Mouse (Mus musculus) hindbrain, embryonic 12.5 days (tissue): ENCODE data around the gene Sh2d3c. TPM values are rescaled to one million over a fixed set of nuclear protein-coding genes. Genes with fewer than 3 reads are reported as not detected.

Experiments used
- ATAC-seq: fragments of 200-750 bp; cut with Nextera tagmentation; 2 replicates; pipeline ENCODE4 v1.8.0; 2017; ENCODE audit warnings: moderate TSS enrichment; ENCODE audit not compliant: low FRiP score
- H3K27ac ChIP-seq: fragments of 300-500 bp; sonication (generic); 2 replicates; pipeline ENCODE4 v1.5.1; 2016; ENCODE audit warnings: mild to moderate bottlenecking
- H3K27me3 ChIP-seq: fragments of 300-500 bp; sonication (generic); 2 replicates; pipeline ENCODE4 v1.6.1; 2016; ENCODE audit warnings: mild to moderate bottlenecking
- H3K36me3 ChIP-seq: fragments of 300-500 bp; sonication (generic); 2 replicates; pipeline ENCODE4 v1.6.1; 2016; ENCODE audit warnings: mild to moderate bottlenecking
- H3K4me1 ChIP-seq: fragments of 300-500 bp; sonication (generic); 2 replicates; pipeline ENCODE4 v1.6.1; 2016
- H3K4me2 ChIP-seq: fragments of 300-500 bp; sonication (generic); replicated peaks from 2 replicates; pipeline ENCODE4 v1.6.1; 2016; ENCODE audit warnings: mild to moderate bottlenecking
- H3K4me3 ChIP-seq: fragments of 300-500 bp; sonication (generic); 2 replicates; pipeline ENCODE4 v1.5.1; 2016; ENCODE audit warnings: mild to moderate bottlenecking
- H3K9ac ChIP-seq: fragments of 300-500 bp; sonication (generic); 2 replicates; pipeline ENCODE4 v1.6.1; 2016; ENCODE audit warnings: mild to moderate bottlenecking, moderate library complexity
- H3K9me3 ChIP-seq: fragments of 300-500 bp; sonication (generic); replicated peaks from 2 replicates; pipeline ENCODE4 v1.6.1; 2016; ENCODE audit warnings: mild to moderate bottlenecking
- WGBS: fragments of 180-500 bp; shearing (Covaris S2); methylation state at CpG from one replicate; pipeline ENCODE4 v1.1.7; 2016; 5-methylcytosine and 5-hydroxymethylcytosine counted together
- polyA plus RNA-seq: library from polyadenylated mRNA; unstranded; fragments of >200 nt; fragmentation: Nextera tagmentation; extraction: Ambion mirVana; gene quantifications from 2 replicates; pipeline ENCODE4 v1.2.1, GENCODE M21; 2016

The Sh2d3c gene
- polyA plus RNA-seq, 1 experiment from 2014 or later, result 33.5 TPM

DNA sequence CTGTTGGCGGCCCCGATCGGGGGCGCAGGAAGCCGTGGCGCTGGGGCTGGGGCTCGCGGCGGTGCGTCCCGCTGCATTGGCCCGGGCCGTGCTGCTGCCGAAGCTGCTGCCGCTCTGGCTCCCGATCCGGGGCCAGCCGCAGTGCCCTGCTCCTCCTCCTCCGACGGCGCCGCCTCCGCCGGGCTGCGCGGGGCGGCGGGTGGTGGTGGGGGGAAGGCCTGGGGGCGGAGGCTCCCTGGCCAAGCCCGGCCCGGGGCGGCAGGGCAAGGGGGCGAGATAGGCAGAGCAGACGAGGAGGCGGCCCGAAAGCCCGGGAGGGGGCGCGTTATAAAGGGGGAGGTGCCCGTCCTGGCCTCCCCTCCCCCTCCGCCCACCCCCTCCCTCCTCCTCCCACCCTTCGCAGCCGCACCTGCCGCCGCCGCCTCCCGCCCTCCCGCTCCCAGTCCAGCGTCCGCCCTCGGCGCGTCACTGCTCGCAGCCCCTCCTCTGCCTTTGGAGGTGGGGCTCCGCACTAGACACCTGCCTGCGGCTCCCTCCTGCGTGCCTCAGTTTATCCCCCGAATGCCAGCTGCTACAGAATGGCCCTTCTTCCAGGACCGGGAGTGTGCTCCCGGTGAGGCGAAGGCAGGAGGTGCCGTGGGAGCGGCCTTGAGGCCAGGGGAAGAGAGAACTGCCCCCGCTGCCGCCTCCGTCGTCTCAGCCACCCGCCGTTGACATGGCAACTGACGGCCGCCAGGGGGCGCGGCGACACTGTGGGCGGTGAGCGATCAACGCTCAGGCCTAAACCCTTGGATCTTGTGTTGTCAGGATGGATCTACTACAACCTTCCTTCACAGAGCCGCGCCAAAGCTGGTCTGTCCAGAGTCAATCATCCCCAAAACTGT, 7.7 kb upstream of the Sh2d3c start, which contains the start of gene Cdk9:
Gene Cdk9, minus strand, starts transcription at position 143 of the 884 bp plus-strand sequence.
- Histone ChIP-seq H3K4me1 (peaks cover 22% of the 10 kb centered on the region), H3K27me3 (no peaks in the 10 kb centered on the region), H3K27ac (peak within 1 kb of the TSS; percentile 99), H3K9me3 (no peaks in the 10 kb centered on the region), H3K36me3 (peaks cover 24% of the 10 kb centered on the region), H3K4me3 (peak within 1 kb of the TSS; percentile 93), H3K4me2 (peak within 1 kb of the TSS; percentile 97), H3K9ac (peak within 1 kb of the TSS; percentile 94)
- under 1% methylated on average over 44 of the region's 79 CpGs for WGBS
- peak; percentile 82 for ATAC-seq

DNA sequence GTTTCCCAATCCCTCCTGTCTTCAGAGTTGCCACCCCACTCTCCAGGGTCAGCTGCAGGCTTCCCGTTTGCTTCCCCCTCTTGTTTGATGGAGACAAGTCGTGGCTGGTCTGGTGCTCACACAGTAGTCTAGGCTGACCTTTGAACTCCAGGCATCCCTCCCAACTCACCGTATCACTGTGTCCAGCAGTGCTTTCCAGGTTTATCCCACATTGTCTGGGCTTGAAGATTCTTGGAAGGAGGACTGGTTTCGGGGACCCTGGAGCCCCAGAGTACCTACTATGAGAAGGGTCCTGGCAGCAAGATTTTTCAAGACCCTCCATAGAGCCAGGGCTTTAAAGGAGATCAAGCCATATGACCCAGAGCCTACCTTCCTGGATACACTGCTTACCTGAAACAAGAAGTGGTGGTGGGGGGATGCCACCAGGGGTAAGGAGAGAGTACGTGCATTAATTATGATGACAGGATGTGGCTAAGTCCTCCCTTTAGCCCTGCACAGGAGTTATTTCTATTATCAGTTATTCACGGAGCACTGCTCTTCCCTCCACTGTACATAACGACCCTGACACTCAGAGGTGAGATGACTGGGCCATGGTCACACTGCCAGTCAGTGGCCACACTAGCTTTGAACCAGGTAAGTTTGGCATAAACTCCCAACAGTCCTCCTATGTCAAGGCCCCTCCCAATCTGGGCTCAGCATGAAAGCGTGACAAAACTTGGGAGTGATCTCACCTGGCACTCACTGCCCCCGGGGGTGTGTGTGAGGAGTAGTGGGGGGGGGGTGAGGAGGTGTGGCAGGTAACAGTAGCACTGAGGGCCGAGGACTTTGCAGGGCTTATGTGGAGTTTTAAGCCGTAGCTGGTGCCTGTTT, 6.5 kb upstream of the Sh2d3c start:
- Histone ChIP-seq H3K4me3 (no peak overlapping the region), H3K9ac (no peak overlapping the region), H3K27ac (peak overlapping the region; percentile 99), H3K9me3 (no peaks in the 10 kb centered on the region), H3K4me2 (peak overlapping the region; percentile 97), H3K36me3 (peaks cover 13% of the 10 kb centered on the region), H3K27me3 (no peaks in the 10 kb centered on the region), H3K4me1 (peaks cover 24% of the 10 kb centered on the region)
- WGBS, result 60% methylated on average over 11 of the region's 11 CpGs
- no peak for ATAC-seq

DNA sequence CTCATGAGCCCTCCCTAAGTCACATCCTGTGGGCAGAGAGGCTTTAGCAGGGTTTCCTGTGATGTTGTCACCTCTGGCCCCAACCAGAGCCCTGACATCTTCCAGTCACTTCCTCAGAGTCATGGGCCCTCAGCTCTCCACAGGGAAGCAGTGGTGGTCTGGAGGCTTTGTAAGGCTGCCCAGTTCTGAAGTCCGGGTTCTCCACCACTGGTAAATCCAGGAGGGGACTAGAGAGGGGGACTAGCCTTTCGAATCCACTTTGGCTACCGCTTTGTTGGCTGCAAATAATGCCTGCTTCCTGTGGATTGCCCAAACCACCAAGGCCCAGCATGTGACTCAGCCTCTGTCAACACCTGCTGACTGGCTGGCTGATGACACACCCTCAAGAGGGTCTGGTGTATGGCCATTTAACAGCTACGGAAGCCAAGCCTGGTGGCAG, 5.8 kb upstream of the Sh2d3c start:
- H3K36me3 ChIP-seq, result peaks cover 7% of the 10 kb centered on the region
- no peak overlapping the region for H3K9ac ChIP-seq
- H3K27ac ChIP-seq, result no peak overlapping the region
- peaks cover 24% of the 10 kb centered on the region for H3K4me1 ChIP-seq
- no peak overlapping the region for H3K4me3 ChIP-seq
- ATAC-seq, result no peak
- H3K9me3 ChIP-seq, result no peaks in the 10 kb centered on the region
- 54% methylated on average over 4 of the region's 4 CpGs for WGBS
- no peaks in the 10 kb centered on the region for H3K27me3 ChIP-seq
- no peak overlapping the region for H3K4me2 ChIP-seq

DNA sequence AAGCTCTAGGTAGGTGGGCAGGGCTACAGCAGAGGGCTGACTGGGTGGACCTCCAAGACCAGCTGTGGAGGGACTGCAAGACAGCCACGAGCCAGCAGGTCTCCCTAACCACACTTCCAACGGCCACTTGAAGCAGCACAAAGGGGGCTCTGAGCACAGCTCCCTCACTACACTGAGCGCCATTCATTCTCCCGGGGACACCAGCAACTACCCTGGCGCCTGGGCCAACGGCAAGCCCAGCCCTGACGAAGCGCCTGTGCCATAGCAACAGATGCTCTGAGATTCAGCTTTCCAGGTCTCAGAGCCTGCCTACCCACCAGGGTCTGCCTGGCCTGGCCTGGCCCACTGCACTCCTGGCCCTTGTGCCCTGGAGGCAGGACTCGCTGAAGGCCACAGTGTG, 2.1 kb upstream of the Sh2d3c start:
- ATAC-seq, result no peak
- no peak overlapping the region for H3K4me2 ChIP-seq
- H3K36me3 ChIP-seq, result no peaks in the 10 kb centered on the region
- peak overlapping the region; percentile 52; the same call in 1 of the 2 replicates for H3K27ac ChIP-seq
- WGBS, result 35% methylated on average over 9 of the region's 9 CpGs
- no peaks in the 10 kb centered on the region for H3K27me3 ChIP-seq
- no peak overlapping the region for H3K4me3 ChIP-seq
- H3K4me1 ChIP-seq, result peaks cover 27% of the 10 kb centered on the region
- H3K9me3 ChIP-seq, result no peaks in the 10 kb centered on the region
- H3K9ac ChIP-seq, result 0 out of 2 replicates have a peak overlapping the region, but pooled peaks have one; percentile 4

DNA sequence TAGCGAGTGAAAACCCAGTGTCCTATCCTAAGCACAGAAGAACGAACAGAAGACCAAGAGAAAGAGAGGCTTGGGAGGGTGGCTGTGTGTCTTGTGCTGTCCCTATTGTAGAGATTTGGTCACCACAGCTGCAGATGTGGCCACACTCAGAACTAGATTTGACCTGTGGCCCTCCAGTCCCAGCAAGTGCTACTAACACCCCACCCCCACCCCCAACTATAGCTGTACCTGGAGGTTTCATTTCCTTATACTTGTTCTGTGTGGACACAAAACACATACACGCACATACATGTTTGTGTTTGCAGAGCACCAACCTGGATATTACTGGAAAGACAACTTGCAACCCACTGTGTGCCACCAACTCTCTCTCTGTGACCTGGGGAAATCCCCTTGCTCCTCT, 802 bp upstream of the Sh2d3c start:
- no peak overlapping the region for H3K4me3 ChIP-seq
- no peaks in the 10 kb centered on the region for H3K27me3 ChIP-seq
- 93% methylated on average over 3 of the region's 3 CpGs for WGBS
- peaks cover 17% of the 10 kb centered on the region for H3K4me1 ChIP-seq
- H3K9ac ChIP-seq, result no peak overlapping the region
- H3K36me3 ChIP-seq, result no peaks in the 10 kb centered on the region
- H3K27ac ChIP-seq, result no peak overlapping the region
- no peaks in the 10 kb centered on the region for H3K9me3 ChIP-seq
- no peak overlapping the region for H3K4me2 ChIP-seq
- no peak for ATAC-seq

DNA sequence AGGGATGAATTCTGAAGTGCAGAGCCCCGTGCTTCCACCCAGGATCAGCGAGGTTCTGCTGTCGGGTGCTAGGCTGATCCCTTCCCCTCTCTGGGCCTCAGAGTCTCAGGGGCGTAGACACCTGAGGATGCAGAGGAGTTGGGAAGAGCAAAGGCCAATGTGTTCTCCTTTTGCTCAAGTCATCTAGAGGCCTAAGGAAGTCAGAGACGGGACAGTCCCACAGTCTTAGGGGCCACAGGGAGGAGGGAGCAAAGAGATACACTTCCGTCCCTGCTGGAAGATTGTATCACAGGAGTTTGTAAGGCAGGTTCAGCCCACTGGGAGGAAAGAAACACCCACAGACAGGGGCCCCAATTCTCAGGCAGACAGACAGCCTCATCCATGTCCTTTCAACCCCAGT, 1.2 kb downstream of the Sh2d3c start:
- Histone ChIP-seq H3K4me3 (no peak overlapping the region), H3K36me3 (no peaks in the 10 kb centered on the region), H3K4me1 (peaks cover 19% of the 10 kb centered on the region), H3K4me2 (no peak overlapping the region), H3K9ac (no peak overlapping the region), H3K27ac (no peak overlapping the region), H3K9me3 (no peaks in the 10 kb centered on the region), H3K27me3 (no peaks in the 10 kb centered on the region)
- WGBS, result 63% methylated on average over 6 of the region's 6 CpGs
- no peak for ATAC-seq

DNA sequence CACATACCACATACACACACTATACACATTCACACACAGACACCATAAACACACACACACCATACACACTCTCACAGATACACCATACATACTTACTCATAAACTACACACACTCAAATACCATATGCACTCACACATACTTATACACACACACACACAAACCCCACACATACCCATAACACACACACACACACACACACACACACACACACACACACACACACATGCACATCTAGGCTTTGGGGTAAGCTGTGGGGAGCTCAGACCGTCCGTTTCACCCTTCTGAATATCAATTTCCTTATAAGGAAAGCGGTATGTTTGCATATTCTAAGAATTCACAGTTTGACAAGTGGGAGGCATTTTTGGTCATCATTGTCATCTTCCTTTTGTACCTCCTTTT, 1.7 kb downstream of the Sh2d3c start:
- Histone ChIP-seq H3K27me3 (no peaks in the 10 kb centered on the region), H3K9me3 (no peaks in the 10 kb centered on the region), H3K9ac (no peak overlapping the region), H3K4me2 (no peak overlapping the region), H3K36me3 (no peaks in the 10 kb centered on the region), H3K4me3 (no peak overlapping the region), H3K27ac (no peak overlapping the region), H3K4me1 (peaks cover 20% of the 10 kb centered on the region)
- no peak for ATAC-seq
- 84% methylated on average over 3 of the region's 3 CpGs for WGBS

DNA sequence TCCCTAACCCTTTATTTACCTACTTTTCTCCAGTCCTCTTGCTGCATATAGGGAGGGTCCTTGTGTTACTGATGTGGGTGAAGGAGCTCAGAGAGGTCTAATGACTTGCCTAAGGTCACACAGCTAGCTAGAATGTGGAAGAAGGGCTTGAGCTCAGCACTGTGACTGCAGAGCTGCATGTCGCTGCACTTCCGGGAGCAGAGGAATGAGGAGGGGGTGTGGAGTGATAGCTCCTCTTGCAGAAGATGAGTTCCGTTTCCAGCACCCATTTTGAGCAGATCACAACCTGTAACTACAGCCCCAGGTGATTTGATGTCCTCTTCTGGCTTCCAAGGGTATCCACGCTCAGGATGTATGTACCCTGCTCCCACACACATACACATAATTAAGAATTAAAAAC, 3.3 kb downstream of the Sh2d3c start:
- no peak overlapping the region for H3K27ac ChIP-seq
- H3K4me2 ChIP-seq, result no peak overlapping the region
- H3K9me3 ChIP-seq, result no peaks in the 10 kb centered on the region
- 82% methylated on average over 4 of the region's 4 CpGs for WGBS
- ATAC-seq, result no peak
- H3K36me3 ChIP-seq, result no peaks in the 10 kb centered on the region
- no peaks in the 10 kb centered on the region for H3K27me3 ChIP-seq
- H3K4me1 ChIP-seq, result peaks cover 17% of the 10 kb centered on the region
- no peak overlapping the region for H3K4me3 ChIP-seq
- H3K9ac ChIP-seq, result no peak overlapping the region

DNA sequence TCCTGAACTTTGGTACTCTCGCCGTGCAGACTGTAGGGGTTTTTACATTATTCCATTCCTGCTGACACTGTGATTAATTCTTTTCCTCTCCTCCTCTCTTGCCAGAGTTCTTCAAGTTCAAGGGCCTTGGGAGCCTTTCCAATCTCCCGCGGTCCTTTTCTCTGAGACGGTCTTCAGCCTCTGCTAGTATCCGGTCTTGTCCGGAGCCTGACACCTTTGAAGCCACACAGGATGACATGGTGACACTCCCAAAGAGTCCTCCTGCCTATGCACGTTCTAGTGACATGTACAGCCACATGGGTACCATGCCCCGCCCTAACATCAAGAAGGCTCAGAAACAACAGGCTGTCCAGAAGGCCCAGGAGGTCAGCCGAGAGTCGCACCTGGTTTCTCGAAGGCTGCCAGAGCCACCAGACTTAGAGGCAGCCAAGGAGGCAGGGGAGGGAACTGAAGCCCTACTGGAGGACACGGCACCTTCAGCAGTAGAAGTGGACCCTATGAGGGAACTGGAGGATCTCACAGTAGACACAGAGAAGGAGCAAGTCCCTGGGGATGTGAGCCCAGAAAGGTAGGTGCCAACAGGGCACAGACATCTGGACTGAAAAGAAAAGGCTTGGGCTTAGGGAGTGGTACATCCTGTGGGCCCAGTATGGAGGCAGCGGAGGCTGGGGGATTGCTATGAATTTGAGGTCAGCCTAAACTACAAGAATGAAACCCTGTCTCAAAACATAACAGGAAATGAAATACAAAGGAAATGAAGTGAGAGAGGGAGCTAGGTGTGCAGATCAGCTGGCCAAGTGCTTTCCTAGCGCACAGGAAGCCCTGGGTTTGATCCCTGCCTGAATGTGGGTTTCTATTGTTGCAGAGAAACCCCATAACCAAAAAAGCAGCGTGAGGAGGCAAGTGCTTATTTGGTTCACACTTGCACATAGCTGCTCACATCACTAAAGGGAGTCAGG, 4.3 kb downstream of the Sh2d3c start:
- H3K36me3 ChIP-seq, result no peaks in the 10 kb centered on the region
- no peak overlapping the region for H3K4me2 ChIP-seq
- ATAC-seq, result no peak
- H3K4me3 ChIP-seq, result no peak overlapping the region
- H3K9ac ChIP-seq, result no peak overlapping the region
- H3K9me3 ChIP-seq, result no peaks in the 10 kb centered on the region
- no peaks in the 10 kb centered on the region for H3K27me3 ChIP-seq
- WGBS, result 85% methylated on average over 16 of the region's 16 CpGs
- peaks cover 23% of the 10 kb centered on the region for H3K4me1 ChIP-seq
- H3K27ac ChIP-seq, result no peak overlapping the region

DNA sequence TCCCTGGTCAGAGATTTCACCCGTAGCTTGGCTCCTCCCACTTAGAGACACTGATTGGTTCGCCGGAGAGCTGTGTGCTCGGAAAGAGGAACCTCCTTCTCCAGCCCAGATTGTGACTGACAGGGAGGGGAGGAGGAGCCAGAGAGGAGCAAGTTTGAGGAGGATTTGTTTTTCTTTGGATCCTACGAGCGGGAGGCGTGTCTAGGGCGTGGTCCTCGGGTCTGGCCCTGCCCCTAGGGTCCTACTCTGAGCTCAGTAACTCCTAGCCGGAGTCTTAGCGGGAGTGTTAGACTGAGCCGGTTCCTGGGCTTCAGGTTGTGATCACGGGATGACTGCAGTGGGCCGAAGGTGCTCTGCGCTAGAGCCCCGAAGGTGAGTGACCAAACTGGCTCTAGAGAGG, 6.6 kb downstream of the Sh2d3c start:
- no peaks in the 10 kb centered on the region for H3K9me3 ChIP-seq
- no peaks in the 10 kb centered on the region for H3K27me3 ChIP-seq
- H3K36me3 ChIP-seq, result no peaks in the 10 kb centered on the region
- 4% methylated on average over 16 of the region's 16 CpGs for WGBS
- H3K4me2 ChIP-seq, result peak overlapping the region; percentile 55
- peaks cover 19% of the 10 kb centered on the region for H3K4me1 ChIP-seq
- peak overlapping the region; percentile 28 for H3K4me3 ChIP-seq
- ATAC-seq, result peak; percentile 91
- H3K9ac ChIP-seq, result peak overlapping the region; percentile 54; the same call in 1 of the 2 replicates
- peak overlapping the region; percentile 23; the same call in 1 of the 2 replicates for H3K27ac ChIP-seq

DNA sequence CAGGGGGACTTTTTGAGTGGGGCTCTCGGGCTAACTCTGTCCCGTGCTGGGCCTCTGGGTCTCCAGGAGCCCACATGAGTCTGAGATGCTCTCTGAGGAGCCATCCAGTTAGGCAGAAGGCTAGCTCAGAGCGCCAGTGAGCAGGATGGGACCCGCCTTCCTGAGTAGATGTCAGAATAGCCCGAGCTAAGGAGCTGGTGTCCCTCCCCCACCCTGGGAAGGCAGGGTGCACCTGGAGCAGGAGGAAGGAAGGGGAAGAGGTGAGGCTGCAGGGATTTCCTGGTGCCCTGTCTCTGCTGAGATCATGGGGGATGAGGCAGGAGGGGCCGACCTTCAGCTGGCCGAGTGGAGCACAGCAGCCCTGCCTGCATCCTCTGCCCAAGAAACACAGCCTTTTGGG, 7.6 kb downstream of the Sh2d3c start:
- no peak overlapping the region for H3K27ac ChIP-seq
- ATAC-seq, result no peak
- H3K4me2 ChIP-seq, result peak overlapping the region; percentile 17; the same call in 1 of the 2 replicates
- H3K27me3 ChIP-seq, result no peaks in the 10 kb centered on the region
- H3K4me1 ChIP-seq, result peaks cover 19% of the 10 kb centered on the region
- H3K4me3 ChIP-seq, result no peak overlapping the region; the same call in 1 of the 2 replicates
- H3K36me3 ChIP-seq, result no peaks in the 10 kb centered on the region
- WGBS, result 48% methylated on average over 7 of the region's 7 CpGs
- no peaks in the 10 kb centered on the region for H3K9me3 ChIP-seq
- H3K9ac ChIP-seq, result no peak overlapping the region
